Mouse (Mus musculus) CD4-positive, CD25-positive, alpha-beta regulatory T cell, adult 2 months (primary cell): ENCODE data around the gene Sez6l.

Experiments
- DNase-seq: peaks from one replicate; pipeline ENCODE4 v3.0.0-alpha.2; 2012; ENCODE audit warnings: low read depth, low spot score

Sez6l gene

GRCm38 (mm10) chr5:112584155-112584769 lies 7.3 kb upstream of the Sez6l start:
- DNase-seq = no peak

- no peak for DNase-seq
Observed at GRCm38 (mm10) chr5:112583304-112583703, 6.3 kb upstream of the Sez6l start.

GRCm38 (mm10) chr5:112577750-112578149 lies 765 bp upstream of the Sez6l start:
- no peak for DNase-seq

- DNase-seq = no peak
Observed at GRCm38 (mm10) chr5:112576361-112576992, 508 bp downstream of the Sez6l start.

- no peak for DNase-seq
Observed at GRCm38 (mm10) chr5:112575151-112575915, 1.7 kb downstream of the Sez6l start.

- DNase-seq = peak; percentile 11
Observed at GRCm38 (mm10) chr5:112573916-112574315, 3.1 kb downstream of the Sez6l start.

GRCm38 (mm10) chr5:112572217-112572616 lies 4.8 kb downstream of the Sez6l start:
- DNase-seq = no peak

- no peak for DNase-seq
Observed at GRCm38 (mm10) chr5:112565489-112565888, 11.5 kb downstream of the Sez6l start.

GRCm38 (mm10) chr5:112565083-112565482 lies 11.9 kb downstream of the Sez6l start:
- DNase-seq = no peak

- DNase-seq = no peak
Observed at GRCm38 (mm10) chr5:112560869-112561499, 16.0 kb downstream of the Sez6l start.

- no peak for DNase-seq
Observed at GRCm38 (mm10) chr5:112560139-112560538, 16.8 kb downstream of the Sez6l start.

- DNase-seq = no peak
Observed at GRCm38 (mm10) chr5:112557396-112557795, 19.6 kb downstream of the Sez6l start.

- DNase-seq = no peak
Observed at GRCm38 (mm10) chr5:112556640-112557039, 20.3 kb downstream of the Sez6l start.

GRCm38 (mm10) chr5:112554508-112554907 lies 22.5 kb downstream of the Sez6l start:
- no peak for DNase-seq

- DNase-seq = no peak
Observed at GRCm38 (mm10) chr5:112552786-112553185, 24.2 kb downstream of the Sez6l start.

GRCm38 (mm10) chr5:112551975-112552728 lies 24.8 kb downstream of the Sez6l start:
- no peak for DNase-seq

- no peak for DNase-seq
Observed at GRCm38 (mm10) chr5:112548846-112549620, 28.0 kb downstream of the Sez6l start.

GRCm38 (mm10) chr5:112546771-112547170 lies 30.2 kb downstream of the Sez6l start:
- no peak for DNase-seq

GRCm38 (mm10) chr5:112538295-112538694 lies 38.7 kb downstream of the Sez6l start:
- no peak for DNase-seq

GRCm38 (mm10) chr5:112535868-112536267 lies 41.1 kb downstream of the Sez6l start:
- DNase-seq = no peak

- no peak for DNase-seq
Observed at GRCm38 (mm10) chr5:112534146-112534545, 42.8 kb downstream of the Sez6l start.
